Mouse (Mus musculus): ENCODE results near the gene Spib. TPM values are rescaled to one million over a fixed set of nuclear protein-coding genes. Genes with fewer than 3 reads are reported as not detected.

The Spib gene
- 1 to 10 TPM in 1 of 2 experiments, under 1 TPM in 1; 0.84 to 2.9 TPM for total RNA-seq (2021)
- long read RNA-seq, experiment 1 = 0 reads
- long read RNA-seq, experiment 2 = 0 reads

DNA sequence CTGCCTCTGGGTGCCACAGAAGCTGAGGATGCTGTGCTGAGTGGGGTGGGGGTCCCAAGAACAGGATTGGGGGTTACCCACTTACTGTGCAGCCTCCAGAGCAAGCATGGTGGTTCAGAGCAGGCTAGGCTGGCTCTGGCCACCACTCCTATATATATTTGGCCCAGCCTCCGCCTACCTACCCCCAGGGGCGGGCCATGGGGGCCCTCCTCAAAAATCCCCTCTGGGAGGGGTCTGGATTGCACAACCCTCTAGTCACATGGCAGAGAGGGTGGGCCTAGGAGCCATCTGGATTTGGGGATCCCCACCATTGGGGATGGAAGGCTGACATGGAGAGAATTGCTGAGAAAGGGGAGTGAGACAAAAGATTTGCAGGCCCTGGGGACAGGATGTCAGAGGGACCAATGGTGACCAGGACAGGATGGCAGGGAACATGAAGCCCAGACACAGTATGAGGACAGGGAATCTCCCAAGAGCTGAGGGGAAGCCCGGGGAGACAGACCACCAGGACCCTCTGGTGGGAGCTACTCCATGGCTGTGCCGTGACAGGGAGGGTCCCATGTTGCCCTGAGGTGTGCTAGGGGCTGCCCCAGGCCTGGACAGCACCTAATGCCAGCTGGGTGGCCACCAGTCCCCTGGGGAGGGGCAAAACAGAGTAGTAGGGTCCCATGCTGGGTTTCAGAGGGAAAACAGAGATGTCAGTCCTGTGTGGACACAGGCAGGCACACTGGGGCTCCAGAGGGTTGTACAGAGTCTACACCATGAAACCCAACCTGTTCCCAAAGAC is at the start of gene Spib:
Gene Spib (minus strand): TSS at position 126 of the 787 bp plus-strand sequence.
- DNase-seq (ENCODE audit: low spot score in 2 of 2) = no peak

GRCm38 (mm10) chr7:44581637-44582036 is 49.8 kb upstream of the Spib start:
- DNase-seq (ENCODE audit: low spot score in 2 of 2) = no peak

DNA sequence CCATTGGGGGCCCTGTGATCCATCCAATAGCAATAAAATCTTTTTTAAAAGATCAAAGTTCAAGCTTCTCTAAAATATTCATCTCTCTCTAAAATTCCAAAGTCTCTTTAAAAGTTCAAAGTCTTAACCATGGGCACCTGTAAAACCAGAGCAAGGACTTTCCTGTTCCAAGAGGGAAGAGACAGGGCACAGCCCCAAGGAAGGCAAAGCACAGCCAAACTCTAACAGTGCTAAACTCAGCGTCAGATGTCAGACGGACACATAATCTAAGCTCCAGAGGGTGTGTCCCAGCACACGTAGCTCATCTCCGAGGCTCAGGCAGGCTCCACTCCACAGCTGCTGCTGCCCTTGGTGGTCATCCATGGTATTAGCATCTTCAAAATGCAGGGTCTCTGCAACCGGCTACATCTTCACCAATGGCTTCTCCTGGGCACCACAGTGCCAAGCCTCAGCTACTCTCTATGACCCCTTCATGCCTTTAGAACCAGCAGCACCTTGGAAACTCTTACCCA is 44.5 kb upstream of the Spib start:
- no peak for DNase-seq (ENCODE audit: low spot score in 2 of 2)

- no peak for DNase-seq (ENCODE audit: low spot score in 2 of 2)
Observed at GRCm38 (mm10) chr7:44572956-44573484, 41.1 kb upstream of the Spib start.

- DNase-seq (ENCODE audit: low spot score in 2 of 2) = no peak
Observed at GRCm38 (mm10) chr7:44572213-44572701, 40.4 kb upstream of the Spib start, which contains the start of gene Napsa. TSS of gene Napsa (plus strand) at chr7:44572380.

- DNase-seq (ENCODE audit: low spot score in 2 of 2) = no peak
Observed at GRCm38 (mm10) chr7:44571811-44572210, 39.9 kb upstream of the Spib start.

- no peak for DNase-seq (ENCODE audit: low spot score in 2 of 2)
Observed at GRCm38 (mm10) chr7:44570989-44571388, 39.1 kb upstream of the Spib start.

GRCm38 (mm10) chr7:44568803-44569202 is 36.9 kb upstream of the Spib start:
- no peak for DNase-seq (ENCODE audit: low spot score in 2 of 2)

GRCm38 (mm10) chr7:44565414-44565813 is 33.5 kb upstream of the Spib start:
- DNase-seq (ENCODE audit: low spot score in 2 of 2) = no peak

GRCm38 (mm10) chr7:44564486-44564885 is 32.6 kb upstream of the Spib start:
- DNase-seq (ENCODE audit: low spot score in 2 of 2) = no peak

DNA sequence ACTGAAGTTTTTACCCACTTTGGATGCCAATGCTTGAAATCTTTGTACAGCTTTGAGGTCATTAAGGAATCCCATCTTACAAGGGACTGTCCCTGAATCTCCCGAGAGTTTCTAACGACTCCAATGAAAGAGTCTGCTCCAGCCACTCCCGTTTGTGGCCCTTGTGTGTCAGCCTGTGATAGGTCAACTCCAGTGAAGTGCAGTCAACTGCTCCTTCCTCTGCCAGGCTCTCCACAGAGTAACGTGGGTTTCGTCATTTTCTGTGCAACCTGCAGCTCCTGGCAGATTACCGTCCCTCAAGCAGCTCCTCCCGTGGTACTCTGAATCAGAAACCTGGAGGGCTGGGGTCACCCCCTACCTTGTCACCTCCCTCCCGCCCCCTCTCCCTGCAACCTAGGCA is 31.4 kb upstream of the Spib start:
- DNase-seq (ENCODE audit: low spot score in 2 of 2) = no peak

DNA sequence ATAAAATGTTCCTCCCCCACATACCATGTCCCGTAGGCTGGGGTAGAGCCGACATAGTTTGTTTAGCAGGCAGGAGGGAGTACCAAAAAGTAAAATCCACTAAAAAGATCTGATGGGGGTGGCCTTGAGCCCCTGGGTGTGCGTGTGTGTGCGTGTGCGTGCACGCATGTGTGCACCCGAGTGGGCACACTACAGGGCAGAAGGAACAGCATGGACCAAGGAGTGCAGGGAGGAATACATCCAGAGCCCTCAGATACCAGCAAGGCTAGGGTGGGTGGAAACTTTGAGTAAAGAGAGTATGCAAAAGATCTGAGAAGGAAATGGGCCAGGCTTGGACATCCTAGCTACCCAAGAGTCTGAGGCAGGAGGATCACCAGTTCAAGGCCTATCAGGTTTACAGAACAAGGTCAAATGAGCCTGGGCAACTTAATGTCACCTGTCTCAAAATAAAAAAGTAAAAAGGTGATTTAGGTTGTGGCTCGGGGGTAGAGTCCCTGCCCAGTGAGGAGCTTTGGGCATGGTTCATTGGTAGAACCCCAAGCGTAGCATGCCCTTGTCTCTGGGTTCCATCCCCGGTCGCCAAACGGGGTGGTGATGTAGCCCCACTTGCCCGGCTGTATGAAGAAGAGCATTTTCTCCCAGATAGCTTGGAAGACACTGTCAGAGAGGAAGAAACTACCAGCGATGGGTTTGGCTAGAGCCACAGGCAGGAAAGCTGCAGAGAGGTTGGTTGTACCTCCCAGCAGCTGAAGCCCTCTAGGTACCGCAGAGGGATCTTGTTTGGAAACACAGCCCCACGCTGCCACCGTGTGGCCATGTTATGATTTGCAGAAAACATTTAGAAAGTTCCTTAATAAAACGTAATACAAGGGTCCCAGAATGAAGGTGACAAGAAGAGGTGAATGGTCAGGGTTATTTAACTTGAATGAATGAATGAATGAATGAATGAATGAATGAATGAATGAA is 28.8 kb upstream of the Spib start:
- peak in 1 of 2 experiments; percentile 59 for DNase-seq (ENCODE audit: low spot score in 2 of 2)

DNA sequence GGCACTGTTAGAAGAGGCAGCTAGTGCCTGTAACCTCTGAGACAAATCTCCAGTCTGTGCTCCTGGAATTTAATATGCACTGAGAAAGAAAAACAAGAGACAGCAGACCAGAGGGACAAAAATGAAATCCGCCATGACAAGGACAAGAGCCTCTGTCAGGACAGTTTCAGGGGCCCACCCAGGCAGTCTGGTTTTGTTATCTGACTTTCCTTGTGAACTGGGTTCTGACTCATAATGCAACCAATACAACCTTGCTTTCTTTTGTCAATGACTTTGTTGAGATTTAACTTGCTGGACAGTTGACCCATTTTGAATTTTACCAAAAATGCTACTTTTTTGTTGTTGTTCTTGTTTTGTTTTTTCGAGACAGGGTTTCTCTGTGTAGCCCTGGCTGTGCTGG is 25.8 kb upstream of the Spib start:
- no peak for DNase-seq (ENCODE audit: low spot score in 2 of 2)

- DNase-seq (ENCODE audit: low spot score in 2 of 2) = peak; percentile 81 to 90
Observed at GRCm38 (mm10) chr7:44553826-44554225, 22.0 kb upstream of the Spib start, which contains the start of gene Nr1h2. TSS of gene Nr1h2 (minus strand) at chr7:44553951.

DNA sequence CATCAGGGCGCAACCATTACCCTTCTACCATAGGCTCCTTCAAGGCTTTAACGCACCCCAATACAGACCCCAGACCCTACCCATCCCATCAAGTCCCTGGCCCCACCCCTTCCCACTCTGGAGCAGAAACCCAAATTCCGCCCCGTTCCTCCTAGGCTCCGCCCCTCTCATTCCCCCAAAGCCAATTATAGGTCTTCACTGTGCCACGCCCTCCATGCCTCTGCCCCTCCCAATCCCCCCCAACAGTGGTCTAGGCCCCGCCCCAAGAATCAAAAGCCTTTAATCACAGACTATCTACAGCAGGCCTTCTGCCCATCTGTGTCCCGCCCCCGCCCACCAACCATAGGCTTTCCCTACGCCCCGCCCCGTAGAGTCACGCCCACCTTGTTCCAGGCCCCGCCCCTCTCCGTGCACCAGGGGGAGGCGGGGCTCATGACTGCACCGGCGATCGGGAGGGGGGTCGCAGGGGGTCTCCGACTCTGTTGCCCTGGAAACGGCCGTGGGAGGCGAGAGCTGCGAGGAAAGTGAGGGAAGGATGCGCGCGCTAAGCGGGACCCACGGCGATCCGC is 21.4 kb upstream of the Spib start:
- peak; percentile 62 to 76 for DNase-seq (ENCODE audit: low spot score in 2 of 2)

DNA sequence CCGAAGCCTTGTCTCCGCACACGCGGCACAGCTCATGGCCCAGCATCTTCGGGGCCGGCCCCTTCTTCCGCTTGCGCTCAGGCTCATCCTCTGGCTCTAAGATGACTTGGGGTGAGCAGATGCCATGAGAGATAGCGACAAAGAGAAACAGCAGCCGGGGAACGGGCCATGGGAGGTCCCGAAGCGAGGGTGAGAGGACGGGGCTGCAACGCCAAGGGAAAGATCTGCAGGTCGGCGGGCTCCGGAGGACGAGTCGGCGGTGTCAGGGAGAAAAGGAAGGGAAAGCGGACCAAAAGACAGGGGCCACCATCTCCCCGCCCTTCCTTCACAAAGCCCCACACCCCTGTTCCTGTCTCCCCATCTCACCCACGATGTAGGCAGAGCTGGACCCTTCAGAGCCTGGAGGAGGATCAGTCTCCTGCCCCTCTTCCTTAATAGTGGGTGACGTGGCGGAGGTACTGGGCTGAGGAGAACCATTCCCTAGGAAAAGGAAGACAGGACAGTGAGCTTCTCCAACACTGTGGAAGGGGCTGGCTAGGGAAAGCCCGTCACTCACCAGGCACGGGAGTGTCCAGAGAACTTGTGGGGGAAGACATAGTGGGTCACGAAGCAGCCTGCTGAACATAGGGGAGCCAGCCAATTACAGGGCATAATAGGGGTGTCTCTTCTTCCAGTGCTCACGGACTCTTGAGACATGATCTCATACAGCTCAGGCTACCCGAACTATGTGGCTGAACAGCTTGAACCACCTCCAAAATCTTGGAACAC is 20.5 kb upstream of the Spib start:
- DNase-seq (ENCODE audit: low spot score in 2 of 2) = no peak

DNA sequence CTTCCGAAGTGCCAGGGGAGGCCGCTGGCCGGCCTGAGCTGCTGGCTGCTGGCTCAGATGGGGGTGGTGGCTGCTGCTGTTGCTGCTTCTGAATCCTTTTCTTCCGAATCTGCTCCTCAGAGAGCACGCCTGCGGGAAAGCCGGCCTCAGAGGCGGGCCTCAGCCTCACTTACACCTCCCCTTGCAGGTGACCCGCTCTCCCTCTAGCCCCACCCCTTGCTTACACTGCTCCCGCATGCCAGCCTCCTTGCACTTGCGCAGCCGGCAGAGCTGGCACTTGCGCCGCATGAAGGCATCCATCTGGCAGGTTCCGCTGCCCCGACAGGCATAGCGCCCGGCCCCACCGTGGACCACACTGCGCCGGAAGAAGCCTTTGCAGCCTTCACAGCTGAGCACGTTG is 19.9 kb upstream of the Spib start:
- DNase-seq (ENCODE audit: low spot score in 2 of 2) = no peak

- no peak for DNase-seq (ENCODE audit: low spot score in 2 of 2)
Observed at GRCm38 (mm10) chr7:44551301-44551700, 19.4 kb upstream of the Spib start.

- DNase-seq (ENCODE audit: low spot score in 2 of 2) = no peak
Observed at GRCm38 (mm10) chr7:44550409-44550678, 18.5 kb upstream of the Spib start.

Measured in adrenal gland, postnatal 4 days (tissue).